Mouse (Mus musculus): Measurements from ENCODE around the gene Cstad.

Cstad gene

GRCm38 (mm10) chr2:30595796-30596195 is 956 bp downstream of the Cstad start:
- DNase-seq (ENCODE audit: low spot score): no peak

- no peak for DNase-seq (ENCODE audit: low spot score)
Measured at GRCm38 (mm10) chr2:30599621-30600020, 4.8 kb downstream of the Cstad start.

- peak; percentile 72 for DNase-seq (ENCODE audit: low spot score)
Measured at GRCm38 (mm10) chr2:30600291-30600690, 5.5 kb downstream of the Cstad start.

- peak; percentile 57 for DNase-seq (ENCODE audit: low spot score)
Measured at GRCm38 (mm10) chr2:30600965-30601841, 6.4 kb downstream of the Cstad start.

GRCm38 (mm10) chr2:30602451-30602850 is 7.6 kb downstream of the Cstad start:
- no peak for DNase-seq (ENCODE audit: low spot score)

- no peak for DNase-seq (ENCODE audit: low spot score)
Measured at GRCm38 (mm10) chr2:30603731-30604130, 8.9 kb downstream of the Cstad start.

GRCm38 (mm10) chr2:30604880-30605761 is 10.3 kb downstream of the Cstad start:
- no peak for DNase-seq (ENCODE audit: low spot score)

GRCm38 (mm10) chr2:30605762-30606051 is 10.9 kb downstream of the Cstad start:
- no peak for DNase-seq (ENCODE audit: low spot score)

- DNase-seq (ENCODE audit: low spot score): no peak
Measured at GRCm38 (mm10) chr2:30606621-30607052, 11.8 kb downstream of the Cstad start.

- DNase-seq (ENCODE audit: low spot score): no peak
Measured at GRCm38 (mm10) chr2:30607941-30608340, 13.1 kb downstream of the Cstad start.

GRCm38 (mm10) chr2:30608690-30609201 is 13.9 kb downstream of the Cstad start:
- DNase-seq (ENCODE audit: low spot score): no peak

GRCm38 (mm10) chr2:30613574-30613973 is 18.7 kb downstream of the Cstad start:
- peak; percentile 64 for DNase-seq (ENCODE audit: low spot score)

GRCm38 (mm10) chr2:30614151-30614923 is 19.5 kb downstream of the Cstad start:
- no peak for DNase-seq (ENCODE audit: low spot score)

GRCm38 (mm10) chr2:30615869-30616268 is 21.0 kb downstream of the Cstad start:
- no peak for DNase-seq (ENCODE audit: low spot score)

- no peak for DNase-seq (ENCODE audit: low spot score)
Measured at GRCm38 (mm10) chr2:30616464-30616863, 21.6 kb downstream of the Cstad start.

- peak; percentile 75 for DNase-seq (ENCODE audit: low spot score)
Measured at GRCm38 (mm10) chr2:30618487-30619248, 23.8 kb downstream of the Cstad start.

- no peak for DNase-seq (ENCODE audit: low spot score)
Measured at GRCm38 (mm10) chr2:30623873-30624272, 29.0 kb downstream of the Cstad start.

GRCm38 (mm10) chr2:30625296-30625826 is 30.5 kb downstream of the Cstad start:
- DNase-seq (ENCODE audit: low spot score): no peak

- DNase-seq (ENCODE audit: low spot score): peak; percentile 21
Measured at GRCm38 (mm10) chr2:30626058-30626675, 31.3 kb downstream of the Cstad start.

GRCm38 (mm10) chr2:30627338-30627737 is 32.5 kb downstream of the Cstad start:
- DNase-seq (ENCODE audit: low spot score): no peak
